Mouse (Mus musculus) neutrophil, adult 5-6 weeks (primary cell): Measurements from ENCODE around the gene Ppm1g. TPM values are rescaled to one million over a fixed set of nuclear protein-coding genes. Genes with fewer than 3 reads are reported as not detected.
A peak's percentile ranks its signal among the peaks of the same experiment; 100 is the strongest.

Experiments used
- ATAC-seq: fragments of 151-379, 151-347 bp; 2 replicates; pipeline ENCODE4 v1.8.0; 2017; ENCODE audit warnings: mild to moderate bottlenecking, moderate TSS enrichment; ENCODE audit not compliant: insufficient number of reproducible peaks, poor library complexity, low FRiP score, severe bottlenecking; ENCODE audit errors: extremely low read depth
- total RNA-seq: library from RNA; stranded (forward); fragments of 200-1000 nt; gene quantifications from 2 replicates; pipeline ENCODE4 v1.2.3, GENCODE M21; 2017

The Ppm1g gene
- total RNA-seq, 1 experiment from 2014 or later, result 124 TPM

- ATAC-seq, result no peak
These were observed 25.7 kb downstream of the Ppm1g start for GRCm38 (mm10) chr5:31194486-31195485.

DNA sequence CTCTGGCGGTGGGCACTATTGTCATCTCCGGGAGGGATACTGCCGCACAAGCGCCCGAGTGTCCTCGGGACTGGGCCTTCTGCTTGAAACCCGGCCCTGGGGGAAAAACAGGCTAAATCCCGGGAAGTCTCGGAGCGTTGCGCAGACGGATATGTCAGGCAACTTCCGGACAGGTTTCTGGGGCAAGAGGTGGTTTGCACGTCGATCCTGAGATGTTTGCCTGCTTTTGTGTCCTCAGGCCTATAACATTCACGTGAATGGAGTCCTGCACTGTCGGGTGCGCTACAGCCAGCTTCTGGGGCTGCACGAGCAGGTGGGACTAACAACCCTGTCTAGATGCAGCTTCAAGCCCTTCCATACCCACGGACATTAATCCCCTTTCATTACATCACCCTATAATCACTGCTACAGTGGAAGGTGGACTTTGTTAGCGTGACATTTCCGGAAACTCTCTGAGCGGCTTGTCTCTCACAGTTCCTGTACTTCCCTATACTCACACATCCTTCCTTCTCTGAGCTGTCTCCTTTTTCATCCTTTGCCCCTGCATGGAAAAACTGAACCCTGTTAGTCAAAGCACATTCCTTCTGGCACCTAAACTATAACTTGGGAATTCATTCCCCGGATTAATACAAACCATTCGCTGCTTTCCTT is 26.7 kb downstream of the Ppm1g start:
- ATAC-seq, result no peak

- peak; percentile 95 for ATAC-seq
These were observed 27.4 kb downstream of the Ppm1g start, which contains the start of the genes Snx17 and Eif2b4 for GRCm38 (mm10) chr5:31192939-31193630. Gene Snx17, plus strand, starts transcription at chr5:31193227. Gene Eif2b4, minus strand, starts transcription at chr5:31193430.

DNA sequence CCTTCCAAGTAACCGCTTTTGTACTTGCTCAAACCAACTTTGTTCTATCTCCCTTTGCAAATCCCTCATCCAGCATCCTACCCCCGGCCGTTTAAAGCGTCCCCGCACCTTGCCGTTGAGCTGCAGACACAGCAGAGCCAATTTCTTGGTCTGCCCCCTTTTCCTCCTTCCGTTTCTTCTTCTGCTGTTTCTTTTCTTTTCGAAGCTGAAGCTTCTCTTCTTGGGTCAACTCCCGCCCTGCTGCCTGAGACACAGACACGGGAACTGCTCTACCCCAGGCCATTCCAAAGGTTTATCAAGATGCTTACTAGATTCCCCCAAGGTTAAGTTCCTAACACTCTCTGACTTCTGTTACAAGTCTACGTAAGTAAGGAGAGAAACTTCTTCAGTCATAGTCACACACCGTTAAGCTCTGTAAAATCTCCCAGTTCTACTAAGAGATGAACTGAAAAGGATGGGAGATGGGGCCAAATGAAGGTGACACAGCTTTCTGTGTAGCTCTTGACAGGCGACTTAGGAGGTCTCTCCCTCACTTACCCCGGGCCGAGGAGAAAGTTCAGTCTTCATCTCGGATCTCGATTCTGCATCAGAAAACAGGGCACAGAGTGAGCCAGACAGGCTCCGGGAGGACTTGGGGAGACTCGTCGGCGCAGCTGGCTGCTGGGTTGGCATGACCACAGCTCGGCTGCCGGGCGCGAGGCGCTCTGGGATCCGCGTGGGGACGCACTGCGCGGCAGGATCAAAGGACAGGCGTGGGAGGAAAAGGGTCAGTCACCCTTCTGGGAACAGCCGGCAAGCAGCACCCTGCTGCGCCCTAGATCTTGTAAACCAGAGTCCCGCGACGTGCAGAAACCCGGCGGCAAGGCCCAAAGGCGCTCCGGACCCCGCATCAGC is 28.2 kb downstream of the Ppm1g start:
- no peak for ATAC-seq

- no peak for ATAC-seq
These were observed 30.3 kb downstream of the Ppm1g start for GRCm38 (mm10) chr5:31190201-31190600.

DNA sequence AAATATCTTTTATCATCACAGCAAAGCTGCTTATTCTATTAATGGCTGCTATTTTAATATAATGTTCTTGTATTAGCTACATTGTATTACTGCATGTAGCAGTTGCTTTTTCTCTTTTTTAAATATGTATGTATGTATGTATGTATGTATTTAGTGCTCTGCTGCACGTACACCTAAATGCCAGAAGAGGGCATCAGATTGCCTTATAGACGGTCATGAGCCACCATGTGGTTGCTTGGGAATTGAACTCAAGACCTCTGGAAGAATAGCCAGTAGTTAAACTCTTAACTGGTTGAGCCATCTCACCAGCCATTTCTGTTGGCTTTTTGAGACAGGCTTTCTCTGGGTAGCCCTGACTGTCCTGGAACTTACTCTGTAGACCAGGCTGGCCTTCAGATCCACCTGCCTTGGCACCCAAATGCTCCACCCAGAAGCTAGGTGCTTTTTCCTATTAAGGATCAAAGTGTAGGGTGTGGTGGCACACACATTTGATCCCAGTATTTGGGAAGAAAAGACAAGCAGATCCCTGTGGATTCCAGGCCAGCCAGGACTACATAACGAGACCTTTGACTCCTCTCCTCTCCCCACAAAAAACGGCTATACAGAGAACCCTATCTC is 32.2 kb downstream of the Ppm1g start:
- no peak for ATAC-seq

DNA sequence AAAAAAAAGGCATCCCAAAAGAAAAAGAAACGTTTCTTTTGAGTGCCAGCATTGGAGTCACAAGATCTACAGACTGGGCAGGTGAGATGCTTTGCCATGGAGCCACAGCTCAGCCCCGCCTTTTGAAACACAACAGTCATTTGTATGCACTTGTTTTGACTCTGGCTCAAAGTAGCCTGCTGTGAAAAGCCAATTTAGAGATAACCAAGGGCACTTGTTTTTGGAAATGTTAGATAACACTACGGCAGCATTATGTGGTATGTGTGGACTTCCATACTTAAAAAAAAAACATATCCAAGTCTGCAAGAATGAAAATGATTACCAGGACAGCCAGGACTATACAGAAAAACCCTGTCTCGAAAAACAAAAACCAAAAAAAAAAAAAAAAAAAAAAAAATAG is 36.8 kb downstream of the Ppm1g start:
- no peak for ATAC-seq

DNA sequence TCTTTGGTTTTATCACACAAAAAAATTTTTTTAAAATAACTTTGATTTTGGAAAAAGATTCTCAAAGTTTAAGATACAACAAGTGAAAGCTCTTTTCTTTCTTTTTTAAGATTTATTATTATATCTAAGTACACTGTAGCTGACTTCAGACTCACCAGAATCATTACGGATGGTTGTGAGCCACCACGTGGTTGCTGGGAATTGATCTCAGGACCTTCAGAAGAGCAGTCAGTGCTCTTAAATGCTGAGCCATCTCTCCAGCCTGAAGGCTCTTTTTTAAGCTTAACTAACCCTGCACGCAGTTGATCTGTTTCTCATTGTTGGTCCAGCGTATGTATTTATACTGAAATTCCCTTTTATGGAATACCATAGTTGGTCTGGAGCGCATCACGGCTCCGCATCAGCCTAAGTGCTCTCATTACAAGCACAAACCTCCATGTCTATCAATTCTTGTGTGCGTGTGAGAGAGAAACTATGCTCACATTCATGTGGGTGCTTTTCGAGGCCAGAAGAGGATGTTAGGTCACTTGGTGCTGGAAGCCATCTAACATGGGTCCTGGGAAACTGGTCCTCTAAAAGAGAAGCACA is 39.2 kb downstream of the Ppm1g start:
- ATAC-seq, result no peak

GRCm38 (mm10) chr5:31179766-31180630 is 40.5 kb downstream of the Ppm1g start, which contains the start of the genes Gm29609 and Gtf3c2:
Gene Gm29609, minus strand, starts transcription at chr5:31179911.
Gene Gtf3c2, minus strand, starts transcription at chr5:31180144.
- ATAC-seq, result peak; percentile 91

DNA sequence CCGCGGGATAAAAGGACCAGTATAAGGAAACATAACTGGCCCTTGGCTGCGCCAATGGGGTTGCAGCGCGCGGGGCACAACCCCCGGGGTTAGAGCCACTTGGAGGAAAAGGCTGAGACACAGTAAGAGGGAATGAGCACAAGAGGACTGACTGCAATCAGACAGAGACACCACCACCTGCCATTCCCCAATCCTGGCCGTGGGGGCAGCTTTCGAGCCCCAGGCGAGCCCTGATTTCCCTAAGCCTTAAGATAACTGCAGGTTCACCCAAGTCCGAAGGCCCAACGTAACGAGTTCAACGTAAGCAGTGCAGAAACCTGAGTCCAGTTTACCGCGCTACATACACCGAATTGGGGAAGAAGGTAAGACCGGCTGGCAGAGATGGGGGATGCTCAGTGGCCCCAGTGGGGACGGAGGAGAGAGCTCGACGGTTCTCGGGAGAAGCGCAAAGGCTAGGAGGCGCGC is 41.2 kb downstream of the Ppm1g start:
- no peak; the same call in 1 of the 2 replicates for ATAC-seq

- ATAC-seq, result no peak
These were observed 51.9 kb downstream of the Ppm1g start for GRCm38 (mm10) chr5:31168630-31169029.

- ATAC-seq, result no peak
These were observed 55.6 kb downstream of the Ppm1g start for GRCm38 (mm10) chr5:31164878-31165277.

DNA sequence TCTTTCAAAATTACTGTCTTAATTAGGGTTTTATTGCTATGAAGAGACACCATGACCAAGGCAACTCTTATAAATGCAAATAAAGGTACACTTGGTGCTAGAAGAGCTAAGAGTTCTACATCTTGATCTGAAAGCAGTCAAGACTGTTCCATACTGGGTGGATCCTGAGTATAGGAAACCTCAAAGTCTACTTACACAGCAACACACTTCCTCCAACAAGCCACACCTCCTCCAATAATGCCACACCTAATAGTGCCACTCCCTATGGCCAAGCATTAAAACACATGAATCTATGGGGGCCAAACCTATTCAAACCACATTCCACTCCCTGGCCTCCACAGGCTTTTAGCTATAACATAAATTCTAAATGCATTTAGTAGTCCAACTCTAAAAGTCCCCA is 58.0 kb downstream of the Ppm1g start:
- ATAC-seq, result no peak

GRCm38 (mm10) chr5:31154152-31154553 is 66.3 kb downstream of the Ppm1g start, which contains the start of gene Mpv17:
Gene Mpv17, minus strand, starts transcription at chr5:31154251.
- peak; percentile 86 for ATAC-seq

GRCm38 (mm10) chr5:31153516-31154151 is 66.9 kb downstream of the Ppm1g start:
- no peak for ATAC-seq
